Mouse (Mus musculus) cerebellum, adult 11 months (tissue): Measurements from ENCODE around the gene Trim75.

Experiments used
- DNase-seq: peaks from one replicate; pipeline ENCODE4 v3.0.0; 2022

Trim75 gene

DNA sequence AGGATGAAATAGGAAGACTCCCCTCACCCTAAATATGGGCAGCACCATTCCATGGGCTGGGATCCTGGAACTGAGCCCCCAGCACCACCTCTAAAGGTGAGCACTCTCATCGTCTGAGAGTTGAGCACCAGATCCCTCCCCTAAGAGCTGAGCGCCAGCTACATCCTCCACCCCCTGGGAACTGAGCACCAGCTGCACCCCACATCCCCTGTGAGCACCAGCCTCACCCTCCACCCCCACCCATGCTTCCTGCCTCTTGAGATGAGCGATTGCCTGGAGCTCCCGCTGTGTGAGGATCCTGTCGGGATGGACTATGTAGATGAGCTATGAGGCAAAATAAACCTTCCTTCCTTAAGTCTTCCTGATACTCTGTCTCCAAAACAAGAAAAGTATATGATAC is 44.7 kb downstream of the Trim75 start:
- DNase-seq, result no peak

DNA sequence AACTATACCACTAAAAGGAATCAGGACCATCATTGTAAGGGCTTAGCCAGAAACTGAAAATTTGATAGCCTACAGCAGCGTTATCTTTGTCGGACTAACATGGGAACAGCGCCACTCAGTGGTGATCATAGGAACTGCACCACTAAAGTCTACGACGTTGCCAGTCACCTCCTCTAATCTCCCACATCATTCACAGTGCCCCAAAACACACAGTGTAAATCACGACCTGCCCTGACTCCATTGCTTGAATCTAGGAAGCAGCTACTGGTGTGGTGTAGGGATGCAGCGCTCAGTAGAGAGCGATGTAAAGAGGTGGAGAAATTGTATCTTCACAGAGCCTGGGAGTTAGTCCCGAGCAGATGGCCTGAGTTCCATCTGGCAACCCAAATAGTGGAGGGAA is 46.1 kb downstream of the Trim75 start:
- peak; percentile 78 for DNase-seq

DNA sequence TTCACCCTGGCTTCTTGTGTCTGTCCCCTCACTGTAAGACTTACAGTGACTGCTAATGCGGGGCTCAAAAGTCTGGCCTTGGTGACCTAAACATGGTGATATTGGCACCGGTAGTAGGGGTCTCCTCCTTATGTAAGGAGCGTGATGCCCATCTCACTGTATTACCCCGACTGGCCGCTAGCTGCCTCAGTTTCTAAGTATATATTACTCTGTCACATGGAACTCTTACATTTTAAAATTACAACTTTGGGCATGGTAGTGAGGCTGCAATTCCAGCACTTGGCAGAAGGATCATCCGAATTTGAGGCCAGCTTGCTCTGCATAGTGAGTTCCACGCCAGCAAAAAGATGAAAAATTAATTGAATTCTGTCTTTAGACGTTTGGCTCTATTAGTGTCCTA is 46.6 kb downstream of the Trim75 start:
- DNase-seq, result no peak

DNA sequence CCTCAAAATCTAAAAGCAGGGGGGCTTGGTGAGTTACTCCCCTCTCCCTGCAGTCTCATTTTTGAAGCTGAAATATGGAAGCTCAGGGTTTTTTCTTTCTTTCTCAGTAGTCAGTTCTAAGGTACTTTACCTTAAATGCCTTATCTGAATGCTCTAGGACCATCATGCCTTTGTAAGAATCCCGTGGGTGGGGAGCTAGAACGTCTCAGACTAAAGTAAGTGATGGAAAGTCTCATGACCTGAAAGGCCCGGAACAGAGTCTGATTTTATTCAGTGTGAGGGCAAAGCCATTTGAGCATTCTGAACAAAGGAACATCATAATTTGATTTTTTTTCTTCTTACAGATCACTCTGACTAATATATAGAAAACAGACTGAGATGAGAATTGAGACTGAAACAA is 52.6 kb downstream of the Trim75 start:
- no peak for DNase-seq
